Mouse (Mus musculus): ENCODE measurements around the gene Morn5.

The Morn5 gene

DNA sequence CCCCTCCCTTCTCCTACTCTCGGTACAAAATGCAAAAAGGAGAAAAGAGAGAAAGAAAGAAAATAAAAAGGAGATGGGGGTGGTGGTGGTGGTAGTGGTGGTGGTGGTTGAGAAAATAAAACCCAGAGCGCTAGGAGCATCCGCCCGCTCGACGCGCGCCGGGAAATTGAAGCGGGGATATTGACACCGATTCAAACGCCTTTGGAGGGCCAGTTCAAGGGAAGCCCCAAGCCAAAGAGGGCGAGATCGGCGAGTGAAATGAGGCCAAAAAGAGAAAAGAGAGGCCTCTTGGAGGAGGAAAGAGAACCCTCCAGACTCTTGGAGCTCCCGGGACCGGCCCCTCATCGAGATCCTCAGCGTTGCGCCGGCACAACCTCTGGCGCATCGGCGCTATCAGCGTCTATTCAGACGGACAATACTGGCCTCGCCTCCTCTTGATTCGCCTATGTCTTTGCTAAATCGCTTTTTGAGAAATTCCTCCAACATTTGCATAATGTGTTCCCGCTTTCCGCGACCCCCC lies 55.2 kb downstream of the Morn5 start:
- DNase-seq (ENCODE audit: low spot score), result peak; percentile 58

GRCm38 (mm10) chr2:36104956-36105741 lies 55.9 kb downstream of the Morn5 start, which contains the start of gene Lhx6:
TSS of gene Lhx6 (minus strand) at chr2:36105408.
- peak; percentile 39 for DNase-seq (ENCODE audit: low spot score)

GRCm38 (mm10) chr2:36108615-36109014 lies 59.4 kb downstream of the Morn5 start:
- DNase-seq (ENCODE audit: low spot score), result no peak

- DNase-seq (ENCODE audit: low spot score), result no peak
Observed at GRCm38 (mm10) chr2:36112632-36113031, 63.4 kb downstream of the Morn5 start.

GRCm38 (mm10) chr2:36126795-36127429 lies 77.7 kb downstream of the Morn5 start:
- DNase-seq (ENCODE audit: low spot score), result no peak

DNA sequence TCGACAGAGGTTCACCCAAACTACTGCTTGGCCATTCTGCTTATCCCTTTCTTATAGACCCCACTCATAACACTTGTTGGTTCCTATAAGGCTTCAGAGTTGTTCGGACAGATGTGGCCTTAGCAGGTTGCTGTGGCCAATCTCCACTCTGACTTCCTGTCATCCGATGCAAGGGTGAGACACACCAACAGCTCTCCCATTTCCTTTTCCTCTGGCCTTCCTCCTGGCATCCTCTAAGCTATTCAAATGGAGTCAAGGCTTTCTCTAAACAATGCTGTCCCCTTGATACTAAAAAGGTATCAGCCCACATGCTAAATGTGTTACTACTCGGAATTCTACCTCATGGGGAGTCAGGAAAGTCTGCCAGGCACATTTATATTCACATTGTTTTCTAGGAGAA lies 78.7 kb downstream of the Morn5 start:
- DNase-seq (ENCODE audit: low spot score), result no peak

DNA sequence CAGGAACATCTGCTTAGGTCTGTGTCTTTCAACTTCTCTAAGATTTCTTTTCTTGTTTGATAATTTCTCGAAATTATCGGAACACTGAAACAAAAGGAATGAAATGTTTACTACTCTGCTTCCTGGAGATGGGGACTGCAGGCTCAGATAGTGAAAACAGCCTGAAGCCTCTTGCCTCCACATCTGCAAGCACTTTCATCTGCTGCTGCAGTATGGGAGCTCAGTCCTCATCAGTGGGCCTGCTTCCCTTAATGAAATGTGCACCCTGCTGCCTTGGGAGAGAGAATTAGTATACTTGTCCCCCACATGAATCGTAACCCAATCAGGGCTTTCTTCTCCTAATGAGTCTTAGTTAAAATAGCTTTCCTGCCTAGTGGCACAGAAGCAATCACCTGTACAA lies 79.8 kb downstream of the Morn5 start:
- DNase-seq (ENCODE audit: low spot score), result no peak
